Mouse (Mus musculus): ENCODE data around the gene Nepro.

Gene Nepro

GRCm38 (mm10) chr16:44724083-44724787, at the start of gene Nepro:
Gene Nepro (plus strand): TSS chr16:44724301.
- peak; percentile 95 to 96 for DNase-seq

GRCm38 (mm10) chr16:44676357-44676756, 47.7 kb upstream of the Nepro start:
- DNase-seq = no peak

GRCm38 (mm10) chr16:44679082-44679481, 45.0 kb upstream of the Nepro start:
- no peak for DNase-seq

- DNase-seq = no peak
Observed at GRCm38 (mm10) chr16:44679503-44679971, 44.6 kb upstream of the Nepro start.

GRCm38 (mm10) chr16:44680756-44681498, 43.2 kb upstream of the Nepro start:
- DNase-seq = peak in 1 of 2 experiments; percentile 33

- no peak for DNase-seq
Observed at GRCm38 (mm10) chr16:44684646-44685045, 39.5 kb upstream of the Nepro start.

GRCm38 (mm10) chr16:44685401-44685800, 38.7 kb upstream of the Nepro start:
- DNase-seq = no peak

- DNase-seq = no peak
Observed at GRCm38 (mm10) chr16:44686991-44687718, 36.9 kb upstream of the Nepro start.

- no peak for DNase-seq
Observed at GRCm38 (mm10) chr16:44687719-44688420, 36.2 kb upstream of the Nepro start.

GRCm38 (mm10) chr16:44688507-44688906, 35.6 kb upstream of the Nepro start:
- DNase-seq = no peak

- DNase-seq = no peak
Observed at GRCm38 (mm10) chr16:44690501-44690900, 33.6 kb upstream of the Nepro start.

GRCm38 (mm10) chr16:44691066-44691465, 33.0 kb upstream of the Nepro start:
- no peak for DNase-seq

- DNase-seq = peak; percentile 70 to 72
Observed at GRCm38 (mm10) chr16:44691561-44692141, 32.5 kb upstream of the Nepro start.

- DNase-seq = no peak
Observed at GRCm38 (mm10) chr16:44692541-44692940, 31.6 kb upstream of the Nepro start.

- no peak for DNase-seq
Observed at GRCm38 (mm10) chr16:44693695-44694094, 30.4 kb upstream of the Nepro start.

- no peak for DNase-seq
Observed at GRCm38 (mm10) chr16:44695214-44695858, 28.8 kb upstream of the Nepro start.

- DNase-seq = peak; percentile 68 to 87
Observed at GRCm38 (mm10) chr16:44695859-44696620, 28.1 kb upstream of the Nepro start.

GRCm38 (mm10) chr16:44697473-44698205, 26.5 kb upstream of the Nepro start:
- DNase-seq = no peak

- DNase-seq = no peak
Observed at GRCm38 (mm10) chr16:44701155-44701554, 22.9 kb upstream of the Nepro start.

- no peak for DNase-seq
Observed at GRCm38 (mm10) chr16:44702272-44702671, 21.8 kb upstream of the Nepro start.

Data from lung, postnatal 4 days (tissue).